Mouse (Mus musculus): ENCODE data around the gene Dock10. TPM values are rescaled to one million over a fixed set of nuclear protein-coding genes. Genes with fewer than 3 reads are reported as not detected.

Dock10 gene
- polyA plus RNA-seq, 1 experiment from 2014 or later, result 5.5 TPM

- ATAC-seq (ENCODE audit: low FRiP score, low read depth), result no peak
These were observed 87.3 kb downstream of the Dock10 start for GRCm38 (mm10) chr1:80671056-80671455.

GRCm38 (mm10) chr1:80670387-80670786 is 87.9 kb downstream of the Dock10 start:
- no peak overlapping the region for H3K4me3 ChIP-seq
- H3K9ac ChIP-seq, result no peak overlapping the region
- WGBS, result 85% methylated on average over 7 of the region's 7 CpGs
- H3K27ac ChIP-seq (replicated peaks), result no peak overlapping the region
- H3K4me1 ChIP-seq (replicated peaks), result no peaks in the 10 kb centered on the region
- no peak for ATAC-seq (ENCODE audit: low FRiP score, low read depth)
- H3K4me2 ChIP-seq, result no peak overlapping the region
- H3K9me3 ChIP-seq, result no peaks in the 10 kb centered on the region
- H3K36me3 ChIP-seq, result no peaks in the 10 kb centered on the region
- no peaks in the 10 kb centered on the region for H3K27me3 ChIP-seq

More at GRCm38 (mm10) chr1:80671056-80671455, 87.3 kb downstream of the Dock10 start:
- H3K9ac ChIP-seq, result no peak overlapping the region
- H3K27me3 ChIP-seq, result no peaks in the 10 kb centered on the region
- H3K4me2 ChIP-seq, result no peak overlapping the region
- WGBS, result 74% methylated on average over 5 of the region's 5 CpGs
- no peaks in the 10 kb centered on the region for H3K36me3 ChIP-seq
- no peak overlapping the region for H3K27ac ChIP-seq (replicated peaks)
- H3K4me1 ChIP-seq (replicated peaks), result no peaks in the 10 kb centered on the region
- H3K9me3 ChIP-seq, result no peaks in the 10 kb centered on the region
- no peak overlapping the region for H3K4me3 ChIP-seq

GRCm38 (mm10) chr1:80665761-80666160 is 92.6 kb downstream of the Dock10 start:
- Histone ChIP-seq H3K4me3 (no peak overlapping the region), H3K4me1 (replicated peaks) (no peaks in the 10 kb centered on the region), H3K27ac (replicated peaks) (no peak overlapping the region), H3K9ac (no peak overlapping the region), H3K36me3 (no peaks in the 10 kb centered on the region), H3K27me3 (no peaks in the 10 kb centered on the region), H3K9me3 (no peaks in the 10 kb centered on the region), H3K4me2 (no peak overlapping the region)
- ATAC-seq (ENCODE audit: low FRiP score, low read depth), result no peak

- no peak overlapping the region for H3K27ac ChIP-seq (replicated peaks)
- ATAC-seq (ENCODE audit: low FRiP score, low read depth), result no peak
- WGBS, result 96% methylated on average over 6 of the region's 6 CpGs
- no peaks in the 10 kb centered on the region for H3K36me3 ChIP-seq
- H3K4me1 ChIP-seq (replicated peaks), result no peaks in the 10 kb centered on the region
- H3K4me3 ChIP-seq, result no peak overlapping the region
- H3K27me3 ChIP-seq, result no peaks in the 10 kb centered on the region
- no peaks in the 10 kb centered on the region for H3K9me3 ChIP-seq
- no peak overlapping the region for H3K4me2 ChIP-seq
- H3K9ac ChIP-seq, result no peak overlapping the region
These were observed 93.2 kb downstream of the Dock10 start for GRCm38 (mm10) chr1:80665161-80665560.

GRCm38 (mm10) chr1:80661506-80662402 is 96.6 kb downstream of the Dock10 start:
- ATAC-seq (ENCODE audit: low FRiP score, low read depth), result peak; percentile 84
- WGBS, result 74% methylated on average over 11 of the region's 11 CpGs

GRCm38 (mm10) chr1:80659465-80660245 is 98.7 kb downstream of the Dock10 start:
- 80% methylated on average over 6 of the region's 6 CpGs for WGBS
- Histone ChIP-seq H3K9me3 (no peaks in the 10 kb centered on the region), H3K36me3 (no peaks in the 10 kb centered on the region), H3K4me3 (no peak overlapping the region), H3K27ac (replicated peaks) (no peak overlapping the region), H3K27me3 (no peaks in the 10 kb centered on the region), H3K4me2 (no peak overlapping the region), H3K9ac (no peak overlapping the region), H3K4me1 (replicated peaks) (peaks cover 4% of the 10 kb centered on the region)
- no peak for ATAC-seq (ENCODE audit: low FRiP score, low read depth)

More at GRCm38 (mm10) chr1:80661506-80662402, 96.6 kb downstream of the Dock10 start:
- H3K36me3 ChIP-seq, result no peaks in the 10 kb centered on the region
- H3K4me3 ChIP-seq, result no peak overlapping the region
- H3K9ac ChIP-seq, result no peak overlapping the region
- H3K9me3 ChIP-seq, result no peaks in the 10 kb centered on the region
- no peak overlapping the region for H3K27ac ChIP-seq (replicated peaks)
- H3K4me2 ChIP-seq, result no peak overlapping the region
- H3K27me3 ChIP-seq, result no peaks in the 10 kb centered on the region
- H3K4me1 ChIP-seq (replicated peaks), result no peaks in the 10 kb centered on the region

- 61% methylated on average over 2 of the region's 2 CpGs for WGBS
- ATAC-seq (ENCODE audit: low FRiP score, low read depth), result no peak
- Histone ChIP-seq H3K4me3 (no peak overlapping the region), H3K4me1 (replicated peaks) (peaks cover 4% of the 10 kb centered on the region), H3K36me3 (no peaks in the 10 kb centered on the region), H3K27me3 (no peaks in the 10 kb centered on the region), H3K9ac (no peak overlapping the region), H3K4me2 (no peak overlapping the region), H3K27ac (replicated peaks) (no peak overlapping the region), H3K9me3 (no peaks in the 10 kb centered on the region)
These were observed 101.9 kb downstream of the Dock10 start for GRCm38 (mm10) chr1:80656389-80656788.

- H3K4me1 ChIP-seq (replicated peaks), result peaks cover 4% of the 10 kb centered on the region
- 77% methylated on average over 1 of the region's 1 CpGs for WGBS
- no peak for ATAC-seq (ENCODE audit: low FRiP score, low read depth)
- no peaks in the 10 kb centered on the region for H3K27me3 ChIP-seq
- H3K9me3 ChIP-seq, result no peaks in the 10 kb centered on the region
- H3K4me3 ChIP-seq, result no peak overlapping the region
- H3K27ac ChIP-seq (replicated peaks), result no peak overlapping the region
- H3K9ac ChIP-seq, result no peak overlapping the region
- H3K4me2 ChIP-seq, result no peak overlapping the region
- no peaks in the 10 kb centered on the region for H3K36me3 ChIP-seq
These were observed 102.5 kb downstream of the Dock10 start for GRCm38 (mm10) chr1:80655854-80656253.

GRCm38 (mm10) chr1:80655195-80655594 is 103.1 kb downstream of the Dock10 start:
- Histone ChIP-seq H3K4me1 (replicated peaks) (peaks cover 4% of the 10 kb centered on the region), H3K4me2 (no peak overlapping the region), H3K27ac (replicated peaks) (no peak overlapping the region), H3K4me3 (no peak overlapping the region), H3K27me3 (no peaks in the 10 kb centered on the region), H3K9ac (no peak overlapping the region), H3K36me3 (no peaks in the 10 kb centered on the region), H3K9me3 (no peaks in the 10 kb centered on the region)
- no peak for ATAC-seq (ENCODE audit: low FRiP score, low read depth)
- WGBS, result 76% methylated on average over 4 of the region's 4 CpGs

- Histone ChIP-seq H3K4me3 (no peak overlapping the region), H3K9me3 (no peaks in the 10 kb centered on the region), H3K4me1 (replicated peaks) (peaks cover 4% of the 10 kb centered on the region), H3K4me2 (no peak overlapping the region), H3K9ac (no peak overlapping the region), H3K27me3 (no peaks in the 10 kb centered on the region), H3K27ac (replicated peaks) (no peak overlapping the region), H3K36me3 (no peaks in the 10 kb centered on the region)
- no peak for ATAC-seq (ENCODE audit: low FRiP score, low read depth)
- 74% methylated on average over 1 of the region's 1 CpGs for WGBS
These were observed 104.2 kb downstream of the Dock10 start for GRCm38 (mm10) chr1:80654177-80654576.

GRCm38 (mm10) chr1:80652803-80653202 is 105.5 kb downstream of the Dock10 start:
- H3K4me3 ChIP-seq, result no peak overlapping the region
- H3K36me3 ChIP-seq, result no peaks in the 10 kb centered on the region
- H3K27me3 ChIP-seq, result no peaks in the 10 kb centered on the region
- H3K4me1 ChIP-seq (replicated peaks), result peaks cover 4% of the 10 kb centered on the region
- no peak overlapping the region for H3K27ac ChIP-seq (replicated peaks)
- H3K9me3 ChIP-seq, result no peaks in the 10 kb centered on the region
- no peak for ATAC-seq (ENCODE audit: low FRiP score, low read depth)
- no peak overlapping the region for H3K9ac ChIP-seq
- no peak overlapping the region for H3K4me2 ChIP-seq

GRCm38 (mm10) chr1:80652083-80652482 is 106.2 kb downstream of the Dock10 start:
- Histone ChIP-seq H3K4me1 (replicated peaks) (peaks cover 4% of the 10 kb centered on the region), H3K4me3 (no peak overlapping the region), H3K27ac (replicated peaks) (no peak overlapping the region), H3K27me3 (no peaks in the 10 kb centered on the region), H3K9ac (no peak overlapping the region), H3K4me2 (no peak overlapping the region), H3K36me3 (no peaks in the 10 kb centered on the region), H3K9me3 (no peaks in the 10 kb centered on the region)
- 70% methylated on average over 2 of the region's 2 CpGs for WGBS
- ATAC-seq (ENCODE audit: low FRiP score, low read depth), result no peak
